Mouse (Mus musculus) skeletal muscle tissue, adult 2 months (tissue): ENCODE results near the gene Nadsyn1.

Experiments
- DNase-seq: peaks from one replicate; pipeline ENCODE4 v3.0.0-alpha.2; 2012; ENCODE audit warnings: low read depth, low spot score

Nadsyn1 gene

DNA sequence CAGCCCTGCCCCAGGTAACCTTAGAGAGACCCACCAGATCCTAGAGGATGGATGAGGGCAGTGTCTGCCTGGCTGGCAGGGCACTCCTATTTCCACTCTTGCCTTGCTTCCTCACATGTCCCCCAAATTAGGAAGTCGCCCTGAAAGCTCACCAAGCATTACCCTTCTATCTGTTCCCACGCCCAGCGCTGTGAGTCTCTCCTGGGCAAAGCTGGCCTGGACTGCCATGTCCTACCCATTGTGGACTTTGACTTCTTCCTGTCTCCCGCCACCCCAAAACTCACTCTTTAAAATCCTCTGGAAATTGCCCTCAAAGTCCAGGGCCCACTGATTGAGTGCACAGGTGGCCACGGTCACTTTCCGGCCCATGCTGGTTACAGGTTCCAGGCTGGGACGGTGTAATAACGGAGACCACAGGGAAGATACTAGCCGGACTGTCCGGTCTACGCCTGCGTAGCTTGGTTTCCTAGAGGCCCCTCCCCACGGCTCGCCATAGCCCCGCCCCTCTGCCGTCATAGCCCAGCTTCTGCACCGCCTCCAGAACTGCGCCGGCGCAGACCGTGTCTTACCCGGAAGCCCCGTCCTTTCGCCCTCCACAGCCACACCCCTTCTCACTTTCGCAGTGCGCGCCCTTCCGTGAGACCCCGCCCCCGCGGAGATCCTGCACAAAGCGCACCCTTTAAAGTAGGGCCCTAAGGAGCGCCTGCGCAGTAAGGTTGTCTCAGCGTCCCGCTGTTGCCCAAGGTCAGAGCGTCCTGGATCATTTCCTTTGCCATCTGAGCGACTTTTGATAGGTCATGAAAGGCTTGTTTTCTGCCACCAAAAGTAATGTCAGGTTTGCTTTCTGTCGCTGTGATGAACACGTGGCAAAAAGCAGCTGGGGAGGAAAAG is at the start of gene Nadsyn1, which contains the start of gene Dhcr7:
Gene Nadsyn1 (minus strand): TSS at position 475 of the 891 bp plus-strand sequence.
Gene Dhcr7 (plus strand): TSS at position 771 of the 891 bp plus-strand sequence.
- peak; percentile 99 for DNase-seq

- no peak for DNase-seq
Measured at GRCm38 (mm10) chr7:143868874-143869273, 46.2 kb upstream of the Nadsyn1 start.

DNA sequence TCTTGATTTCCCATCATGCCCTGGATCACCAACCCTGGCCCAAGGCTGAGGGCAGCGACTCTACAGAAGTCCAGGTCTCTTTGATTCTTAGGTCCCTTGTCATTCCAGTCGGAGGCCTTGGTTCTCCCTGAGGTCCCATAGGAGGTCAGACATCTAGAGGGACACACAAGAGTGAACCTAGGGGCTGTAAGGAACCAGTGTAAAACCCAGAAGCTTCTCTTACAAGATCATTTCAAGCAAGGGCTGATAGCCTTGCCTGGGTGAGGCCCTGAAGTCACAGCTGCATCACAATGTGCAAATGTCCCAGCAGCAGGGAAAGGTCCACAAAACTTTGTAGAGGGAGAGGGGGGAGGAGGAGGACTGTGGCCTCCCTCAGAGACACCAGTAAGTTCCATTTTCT is 43.9 kb upstream of the Nadsyn1 start, which contains the start of gene Gm498:
Gene Gm498 (plus strand): TSS at position 301 of the 400 bp plus-strand sequence.
- DNase-seq: no peak

DNA sequence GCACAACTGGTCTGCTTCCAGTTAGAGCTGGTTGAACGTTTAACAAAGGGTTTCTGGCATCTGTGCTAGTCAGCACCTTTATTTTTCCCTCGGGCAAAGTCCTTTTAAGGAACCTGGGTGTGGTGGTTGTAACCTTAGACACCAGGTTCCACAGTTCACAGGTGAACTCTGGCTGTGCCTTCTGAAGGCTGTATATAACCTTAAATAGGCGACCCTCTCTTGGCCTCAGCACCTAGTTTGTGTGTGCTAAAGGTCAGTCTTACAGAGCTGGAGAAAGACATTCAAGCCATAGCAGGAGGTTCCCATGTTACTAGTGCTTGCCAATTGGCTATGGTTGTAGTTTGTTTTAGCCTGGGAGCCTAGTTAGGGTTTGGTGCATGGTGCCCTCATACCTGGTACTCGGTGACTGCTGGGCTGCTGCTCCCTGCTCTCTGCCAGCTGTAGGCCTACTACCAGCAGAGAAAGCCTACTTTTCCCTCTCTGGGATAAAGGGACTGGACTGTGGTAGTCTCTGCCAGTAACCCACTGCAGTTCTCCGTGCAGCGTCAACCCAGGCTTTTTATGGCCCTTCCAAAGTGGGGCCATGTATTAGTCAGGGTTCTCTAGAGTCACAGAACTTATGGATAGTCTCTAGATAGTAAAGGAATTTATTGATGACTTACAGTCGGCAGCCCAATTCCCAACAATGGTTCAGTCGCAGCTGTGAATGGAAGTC is 26.3 kb upstream of the Nadsyn1 start:
- DNase-seq: no peak

GRCm38 (mm10) chr7:143848127-143848767 is 25.6 kb upstream of the Nadsyn1 start:
- DNase-seq: no peak

DNA sequence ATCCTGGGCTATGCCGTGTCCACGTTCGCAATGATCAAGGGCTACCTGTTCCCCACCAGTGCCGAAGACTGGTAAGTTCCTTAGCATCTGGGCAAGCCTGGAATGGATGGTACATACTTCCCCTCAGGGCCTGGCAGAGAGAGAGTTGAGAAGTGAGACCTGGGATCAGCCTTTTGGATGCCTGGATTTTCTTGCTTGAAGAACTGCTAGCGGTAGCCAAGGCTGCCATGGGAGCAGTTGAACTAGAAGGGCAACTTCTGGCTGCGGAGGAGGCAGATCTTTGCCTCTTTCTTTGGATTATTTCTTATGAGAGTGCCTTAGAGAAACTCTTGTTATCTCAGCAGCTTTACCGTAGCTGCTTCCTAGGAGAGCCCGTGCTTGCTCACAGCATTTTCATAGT is 18.7 kb upstream of the Nadsyn1 start:
- DNase-seq: no peak

DNA sequence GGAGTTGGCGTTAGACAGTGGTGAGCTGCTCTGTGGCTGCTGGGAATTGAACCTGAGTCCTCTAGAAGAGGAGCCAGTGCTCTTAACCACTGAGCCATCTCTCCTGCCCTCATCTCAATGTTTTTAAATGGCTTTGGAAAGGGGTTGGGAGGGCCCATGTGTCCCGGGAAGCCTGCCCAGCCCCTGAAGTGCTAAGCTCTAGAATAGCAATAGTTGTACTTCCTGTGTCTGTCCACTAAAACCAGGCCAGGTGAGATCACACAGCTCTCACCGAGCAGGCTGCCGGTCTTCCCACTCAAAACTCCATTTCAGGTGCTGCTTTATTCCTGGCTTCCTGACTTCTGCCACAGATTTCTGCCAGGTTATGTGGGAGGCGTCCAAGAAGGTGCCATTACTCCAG is 17.5 kb upstream of the Nadsyn1 start:
- no peak for DNase-seq

DNA sequence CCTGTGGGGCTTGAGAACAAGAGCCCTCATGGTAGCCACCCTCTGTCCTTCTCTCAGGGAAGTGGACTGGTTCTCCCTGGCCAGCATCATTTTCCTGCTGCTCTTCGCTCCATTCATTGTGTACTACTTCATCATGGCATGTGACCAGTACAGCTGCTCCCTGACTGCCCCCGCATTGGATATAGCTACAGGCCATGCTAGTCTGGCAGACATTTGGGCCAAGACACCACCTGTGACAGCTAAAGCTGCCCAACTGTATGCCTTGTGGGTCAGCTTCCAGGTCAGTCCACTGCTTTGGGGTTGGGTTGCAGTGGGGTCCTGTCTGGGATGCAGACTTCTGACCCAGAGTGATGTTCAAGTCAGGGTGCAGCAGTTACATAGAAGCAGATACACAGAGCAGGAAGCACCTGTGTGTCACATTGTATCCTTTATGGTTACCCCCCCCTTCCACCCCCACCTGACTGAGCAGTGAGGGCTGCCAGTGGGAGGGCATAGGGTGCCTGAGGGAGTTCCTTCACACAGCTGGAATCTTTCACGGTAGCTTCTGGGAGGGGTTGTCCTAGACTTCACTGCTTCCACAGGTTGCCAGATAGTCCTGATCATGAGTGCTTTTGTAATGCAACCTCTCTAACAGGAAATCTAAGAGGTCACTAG is 15.2 kb upstream of the Nadsyn1 start:
- DNase-seq: no peak

DNA sequence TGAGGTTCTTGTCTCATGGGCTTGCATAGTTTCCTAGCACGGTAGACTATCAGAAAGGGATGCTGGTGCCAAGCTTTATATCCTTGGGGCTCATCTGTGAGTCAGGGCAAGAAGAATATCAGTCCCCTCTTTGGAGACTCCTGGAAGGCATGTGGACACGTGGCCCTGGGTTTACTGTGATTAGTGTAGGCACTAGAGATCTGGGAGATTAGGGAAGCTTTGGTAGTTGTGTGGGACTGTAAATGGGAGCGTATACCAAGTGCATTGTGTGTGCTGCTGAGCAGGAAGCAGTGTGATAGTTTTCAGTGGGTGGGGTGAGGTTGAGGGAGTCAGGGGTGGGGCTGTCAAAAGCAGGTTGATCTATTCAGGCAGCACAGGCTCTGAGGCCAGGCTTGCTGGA is 12.3 kb upstream of the Nadsyn1 start:
- no peak for DNase-seq

GRCm38 (mm10) chr7:143834316-143834715 is 11.7 kb upstream of the Nadsyn1 start:
- no peak for DNase-seq

DNA sequence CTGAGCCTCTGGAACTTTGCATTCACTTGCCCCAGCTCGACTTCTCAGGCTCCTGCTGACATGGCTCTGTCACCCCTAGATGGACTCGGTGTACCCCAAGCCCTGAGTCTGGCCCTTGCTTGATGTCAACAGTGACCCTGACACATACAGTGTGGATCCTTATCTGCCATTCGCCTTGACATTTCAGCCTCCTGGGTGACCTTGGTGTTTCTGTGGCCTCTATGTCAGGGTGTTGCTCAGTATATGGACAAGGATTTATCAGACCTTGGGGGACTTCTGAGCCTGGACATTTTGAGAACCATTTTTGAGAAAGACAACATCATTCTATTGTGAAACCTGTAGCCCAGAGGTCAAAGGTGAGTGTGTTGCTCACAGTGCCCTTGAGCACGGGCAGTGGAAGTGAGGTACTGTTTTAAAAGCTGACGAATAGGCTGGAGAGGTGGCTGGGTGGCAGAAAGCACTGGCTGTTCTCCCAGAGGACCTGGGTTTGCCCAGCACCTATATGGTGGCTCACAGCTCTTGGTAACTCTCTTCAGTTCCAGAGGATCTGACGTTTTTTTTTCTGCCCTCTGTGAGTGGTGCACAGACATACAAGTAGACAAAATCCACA is 11.0 kb upstream of the Nadsyn1 start:
- DNase-seq: no peak

DNA sequence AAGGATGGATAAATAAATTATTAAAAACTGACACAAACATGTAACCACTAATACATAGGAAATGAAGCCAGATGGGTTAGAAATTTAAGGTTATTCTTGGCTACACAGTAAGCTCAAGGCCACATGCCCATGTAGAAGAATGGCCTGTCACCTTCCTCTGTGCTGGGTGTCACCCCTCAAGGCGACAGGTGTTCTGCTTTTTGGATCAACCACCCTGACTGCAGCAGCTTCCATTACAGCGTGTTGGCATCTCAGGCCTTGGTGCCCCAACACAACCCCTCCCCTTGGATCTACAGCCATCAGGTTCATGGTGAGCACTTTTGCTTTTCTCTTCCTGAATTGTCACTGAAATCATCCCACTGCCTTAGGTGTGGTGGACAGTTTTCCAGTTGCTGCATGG is 10.0 kb upstream of the Nadsyn1 start:
- no peak for DNase-seq

DNA sequence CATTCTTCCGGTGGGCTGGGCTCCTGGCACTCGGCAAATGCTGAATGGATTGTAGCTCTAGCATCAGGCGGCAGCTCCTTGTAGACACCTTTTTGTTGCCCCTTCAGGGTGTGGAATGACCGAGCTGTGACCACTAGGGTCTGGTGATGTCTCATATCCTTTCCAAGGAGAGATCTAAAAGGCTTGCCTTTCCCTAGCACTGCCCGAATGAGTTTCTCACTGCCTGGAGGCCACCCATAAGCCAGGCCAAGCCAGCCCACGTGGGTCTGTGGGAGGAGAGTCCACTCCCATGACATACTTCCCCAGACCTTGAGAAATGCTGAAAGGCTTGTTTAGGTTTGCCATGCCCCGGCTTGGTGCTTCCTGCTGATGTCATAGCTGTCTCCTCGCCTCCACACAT is 9.5 kb upstream of the Nadsyn1 start:
- no peak for DNase-seq

- no peak for DNase-seq
Measured at GRCm38 (mm10) chr7:143830399-143830798, 7.8 kb upstream of the Nadsyn1 start.

- peak; percentile 94 for DNase-seq
Measured at GRCm38 (mm10) chr7:143829504-143830331, 7.1 kb upstream of the Nadsyn1 start.

DNA sequence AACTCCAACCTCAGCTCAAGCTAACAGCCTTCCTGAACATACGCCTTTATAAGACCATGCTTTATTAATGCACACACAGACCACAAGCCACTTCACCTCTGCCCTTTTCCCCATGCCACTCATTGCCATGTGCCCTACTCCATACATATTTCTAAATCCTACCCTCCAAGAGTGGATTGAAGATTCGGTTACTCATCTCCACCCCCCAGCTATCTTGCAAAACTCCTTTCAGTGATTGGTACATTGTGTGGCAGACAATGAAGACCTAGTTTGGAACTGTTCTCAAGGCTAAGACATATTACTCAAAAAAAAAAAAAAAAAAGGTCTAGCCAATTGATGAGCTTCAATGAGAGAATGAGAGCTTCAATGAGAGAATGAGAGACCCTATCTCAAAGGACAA is 4.3 kb upstream of the Nadsyn1 start:
- DNase-seq: no peak

- no peak for DNase-seq
Measured at GRCm38 (mm10) chr7:143823266-143823605, 587 bp upstream of the Nadsyn1 start.

GRCm38 (mm10) chr7:143821241-143821640 is 1.4 kb downstream of the Nadsyn1 start:
- no peak for DNase-seq

- DNase-seq: no peak
Measured at GRCm38 (mm10) chr7:143819201-143819600, 3.4 kb downstream of the Nadsyn1 start.

DNA sequence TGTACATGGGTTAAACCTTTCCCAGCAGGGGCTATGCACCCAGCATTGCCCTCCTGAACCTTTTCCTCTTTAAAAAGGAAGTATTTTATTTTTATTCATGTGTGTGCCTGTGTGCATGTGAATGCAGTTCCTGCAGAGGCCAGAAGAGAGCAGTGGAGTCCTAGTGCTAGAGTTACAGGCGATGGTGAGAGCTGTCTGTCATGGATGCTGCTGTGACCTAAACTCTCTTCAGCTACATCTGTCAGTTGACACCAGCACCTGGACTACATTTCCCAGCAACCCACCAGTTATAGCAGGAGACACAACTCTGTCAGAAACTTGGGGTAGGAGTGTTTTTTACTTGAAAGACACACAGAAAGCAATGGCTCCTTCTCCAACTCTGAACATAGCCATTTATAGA is 13.7 kb downstream of the Nadsyn1 start:
- no peak for DNase-seq
